Mouse (Mus musculus): Measurements from ENCODE around the gene Panx3.

Panx3 gene

GRCm38 (mm10) chr9:37636800-37637542, 32.1 kb downstream of the Panx3 start:
- in situ Hi-C loops (cut with MboI; ENCODE audit: low pct_unique_long_range_greater_than_20kb in 1 of 2, low sequenced_read_pairs in 2 of 2, unreplicated experiment in 1 of 2): no loop called here

GRCm38 (mm10) chr9:37636335-37636734, 32.7 kb downstream of the Panx3 start:
- in situ Hi-C loops (cut with MboI; ENCODE audit: low pct_unique_long_range_greater_than_20kb in 1 of 2, low sequenced_read_pairs in 2 of 2, unreplicated experiment in 1 of 2): no loop called here

GRCm38 (mm10) chr9:37634269-37634668, 34.8 kb downstream of the Panx3 start:
- in situ Hi-C loops (cut with MboI; ENCODE audit: low pct_unique_long_range_greater_than_20kb in 1 of 2, low sequenced_read_pairs in 2 of 2, unreplicated experiment in 1 of 2): no loop called here

- in situ Hi-C loops (cut with MboI; ENCODE audit: low pct_unique_long_range_greater_than_20kb in 1 of 2, low sequenced_read_pairs in 2 of 2, unreplicated experiment in 1 of 2): no loop called here
Measured at GRCm38 (mm10) chr9:37632305-37632704, 36.7 kb downstream of the Panx3 start.

- in situ Hi-C loops (cut with MboI; ENCODE audit: low pct_unique_long_range_greater_than_20kb in 1 of 2, low sequenced_read_pairs in 2 of 2, unreplicated experiment in 1 of 2): loop anchor here in 1 of 2 experiments (10.0 kb wide), 1 partner anchor 205 kb away; no protein-coding TSS in a partner anchor
Measured at GRCm38 (mm10) chr9:37629941-37630340, 39.1 kb downstream of the Panx3 start.

GRCm38 (mm10) chr9:37628581-37628980, 40.5 kb downstream of the Panx3 start:
- in situ Hi-C loops (cut with MboI; ENCODE audit: low pct_unique_long_range_greater_than_20kb in 1 of 2, low sequenced_read_pairs in 2 of 2, unreplicated experiment in 1 of 2): loop anchor here in 1 of 2 experiments (10.0 kb wide), 1 partner anchor 204 kb away; no protein-coding TSS in a partner anchor

GRCm38 (mm10) chr9:37627263-37627662, 41.8 kb downstream of the Panx3 start:
- in situ Hi-C loops (cut with MboI; ENCODE audit: low pct_unique_long_range_greater_than_20kb in 1 of 2, low sequenced_read_pairs in 2 of 2, unreplicated experiment in 1 of 2): loop anchor here in 1 of 2 experiments (10.0 kb wide), 1 partner anchor 202 kb away; no protein-coding TSS in a partner anchor

GRCm38 (mm10) chr9:37626103-37626567, 42.9 kb downstream of the Panx3 start:
- in situ Hi-C loops (cut with MboI; ENCODE audit: low pct_unique_long_range_greater_than_20kb in 1 of 2, low sequenced_read_pairs in 2 of 2, unreplicated experiment in 1 of 2): loop anchor here in 1 of 2 experiments (10.0 kb wide), 1 partner anchor 201 kb away; no protein-coding TSS in a partner anchor

GRCm38 (mm10) chr9:37625641-37626040, 43.4 kb downstream of the Panx3 start:
- in situ Hi-C loops (cut with MboI; ENCODE audit: low pct_unique_long_range_greater_than_20kb in 1 of 2, low sequenced_read_pairs in 2 of 2, unreplicated experiment in 1 of 2): loop anchor here in 1 of 2 experiments (10.0 kb wide), 1 partner anchor 201 kb away; no protein-coding TSS in a partner anchor

- in situ Hi-C loops (cut with MboI; ENCODE audit: low pct_unique_long_range_greater_than_20kb in 1 of 2, low sequenced_read_pairs in 2 of 2, unreplicated experiment in 1 of 2): loop anchor here in 1 of 2 experiments (10.0 kb wide), 1 partner anchor 200 kb away; no protein-coding TSS in a partner anchor
Measured at GRCm38 (mm10) chr9:37625129-37625528, 43.9 kb downstream of the Panx3 start.

- in situ Hi-C loops (cut with MboI; ENCODE audit: low pct_unique_long_range_greater_than_20kb in 1 of 2, low sequenced_read_pairs in 2 of 2, unreplicated experiment in 1 of 2): loop anchor here (5.0 to 10.0 kb wide), 2 partner anchors 197 to 200 kb away; no protein-coding TSS in a partner anchor
Measured at GRCm38 (mm10) chr9:37624502-37624901, 44.5 kb downstream of the Panx3 start.

- in situ Hi-C loops (cut with MboI; ENCODE audit: low pct_unique_long_range_greater_than_20kb in 1 of 2, low sequenced_read_pairs in 2 of 2, unreplicated experiment in 1 of 2): loop anchor here (5.0 to 10.0 kb wide), 2 partner anchors 197 to 199 kb away; no protein-coding TSS in a partner anchor
Measured at GRCm38 (mm10) chr9:37623981-37624380, 45.1 kb downstream of the Panx3 start.

- in situ Hi-C loops (cut with MboI; ENCODE audit: low pct_unique_long_range_greater_than_20kb in 1 of 2, low sequenced_read_pairs in 2 of 2, unreplicated experiment in 1 of 2): loop anchor here (5.0 to 10.0 kb wide), 2 partner anchors 194 to 196 kb away; no protein-coding TSS in a partner anchor
Measured at GRCm38 (mm10) chr9:37621290-37621689, 47.7 kb downstream of the Panx3 start.

GRCm38 (mm10) chr9:37616770-37617169, 52.3 kb downstream of the Panx3 start:
- in situ Hi-C loops (cut with MboI; ENCODE audit: low pct_unique_long_range_greater_than_20kb in 1 of 2, low sequenced_read_pairs in 2 of 2, unreplicated experiment in 1 of 2): no loop called here

- in situ Hi-C loops (cut with MboI; ENCODE audit: low pct_unique_long_range_greater_than_20kb in 1 of 2, low sequenced_read_pairs in 2 of 2, unreplicated experiment in 1 of 2): no loop called here
Measured at GRCm38 (mm10) chr9:37615220-37615619, 53.8 kb downstream of the Panx3 start.

- in situ Hi-C loops (cut with MboI; ENCODE audit: low pct_unique_long_range_greater_than_20kb in 1 of 2, low sequenced_read_pairs in 2 of 2, unreplicated experiment in 1 of 2): no loop called here
Measured at GRCm38 (mm10) chr9:37614316-37614715, 54.7 kb downstream of the Panx3 start.

- in situ Hi-C loops (cut with MboI; ENCODE audit: low pct_unique_long_range_greater_than_20kb in 1 of 2, low sequenced_read_pairs in 2 of 2, unreplicated experiment in 1 of 2): no loop called here
Measured at GRCm38 (mm10) chr9:37613911-37614280, 55.1 kb downstream of the Panx3 start.

GRCm38 (mm10) chr9:37613182-37613910, 55.7 kb downstream of the Panx3 start, which contains the start of gene Spa17:
TSS of gene Spa17 (minus strand) at chr9:37613722.
- in situ Hi-C loops (cut with MboI; ENCODE audit: low pct_unique_long_range_greater_than_20kb in 1 of 2, low sequenced_read_pairs in 2 of 2, unreplicated experiment in 1 of 2): no loop called here
